Mouse (Mus musculus): ENCODE data around the gene Zfp536.

Zfp536 gene

GRCm38 (mm10) chr7:37439117-37439844 is 334.2 kb downstream of the Zfp536 start:
- DNase-seq: no peak

GRCm38 (mm10) chr7:37437887-37438286 is 335.6 kb downstream of the Zfp536 start:
- no peak for DNase-seq

- DNase-seq: no peak
Observed at GRCm38 (mm10) chr7:37433156-37433555, 340.3 kb downstream of the Zfp536 start.

DNA sequence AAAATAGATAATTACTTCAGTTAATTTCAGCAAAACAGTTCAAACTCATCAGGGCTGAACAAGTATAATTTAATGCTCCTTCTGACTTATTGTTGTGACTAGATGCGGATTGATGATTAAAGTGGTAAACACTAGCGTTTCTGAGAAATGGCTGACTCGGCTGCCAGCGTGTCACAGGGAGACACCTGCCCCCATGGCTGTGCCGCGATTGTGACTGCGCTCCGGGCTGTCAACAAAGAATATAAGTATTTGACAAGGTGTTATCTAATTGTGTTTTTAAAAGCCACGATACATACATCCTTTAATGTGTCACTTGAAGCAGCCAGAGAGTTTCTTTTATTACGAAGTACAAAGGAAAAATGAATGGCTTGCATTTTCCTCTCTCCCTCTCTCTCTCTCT is 342.0 kb downstream of the Zfp536 start:
- no peak for DNase-seq

DNA sequence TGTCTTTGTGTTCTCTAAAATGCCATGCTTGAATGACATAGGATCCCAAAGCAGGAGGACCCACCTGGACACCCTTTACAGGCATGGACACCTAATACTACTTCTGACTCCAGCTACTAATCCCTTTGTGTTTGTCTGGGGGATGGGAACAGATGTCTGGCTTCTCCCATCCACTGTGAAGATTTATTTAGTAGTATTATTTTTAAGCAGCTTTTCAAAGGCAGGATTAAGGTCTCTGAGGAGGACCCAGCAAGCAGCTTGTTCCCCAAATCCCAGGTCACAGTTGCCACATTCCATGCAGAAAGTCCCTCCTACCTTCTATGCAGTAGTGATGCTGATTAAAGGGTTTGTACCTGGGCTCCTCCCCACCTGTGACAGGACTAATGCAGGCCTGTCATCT is 347.4 kb downstream of the Zfp536 start:
- DNase-seq: no peak

DNA sequence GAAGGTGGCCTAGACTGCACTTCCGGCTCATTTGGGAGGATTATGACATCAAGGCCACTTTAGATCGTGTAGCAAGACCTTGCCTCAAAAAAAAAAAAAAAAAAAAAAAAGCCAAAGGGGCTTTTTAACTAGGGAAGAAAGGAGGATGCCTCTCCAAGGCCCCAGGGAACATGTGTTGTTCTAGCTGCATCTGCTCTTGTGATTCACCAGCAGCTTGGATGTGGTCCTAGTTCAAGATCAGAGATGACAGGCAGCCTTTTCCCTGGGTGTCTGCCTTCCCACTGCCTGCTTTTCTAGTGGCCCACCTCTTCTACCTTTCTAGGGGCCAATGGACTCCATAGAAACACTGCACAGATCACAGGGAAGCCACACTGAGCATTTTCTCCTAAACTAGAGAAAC is 350.5 kb downstream of the Zfp536 start:
- no peak for DNase-seq

Measured in cerebellum, adult 8-10 months (tissue).